Mouse (Mus musculus) stomach, postnatal 0 days (tissue): ENCODE data around the gene Lrwd1. TPM values are rescaled to one million over a fixed set of nuclear protein-coding genes. Genes with fewer than 3 reads are reported as not detected.
A peak's percentile ranks its signal among the peaks of the same experiment; 100 is the strongest.

Experiments used
- ATAC-seq: fragments of 200-750 bp; cut with Nextera tagmentation; 2 replicates; pipeline ENCODE4 v1.8.0; 2017; ENCODE audit not compliant: low FRiP score, low TSS enrichment
- DNase-seq: peaks from one replicate; pipeline ENCODE4 v3.0.0-alpha.2; 2016; ENCODE audit warnings: low spot score
- H3K27ac ChIP-seq: fragments of 300-500 bp; sonication (generic); replicated peaks from 2 replicates; pipeline ENCODE4 v1.5.1; 2014; ENCODE audit warnings: mild to moderate bottlenecking, control low read depth
- H3K27me3 ChIP-seq: fragments of 300-500 bp; sonication (generic); 2 replicates; pipeline ENCODE4 v1.6.1; 2014; ENCODE audit warnings: low read length; ENCODE audit not compliant: control insufficient read depth, insufficient read depth
- H3K36me3 ChIP-seq: fragments of 300-500 bp; sonication (generic); 2 replicates; pipeline ENCODE4 v1.6.1; 2014; ENCODE audit warnings: low read length, mixed read lengths; ENCODE audit not compliant: control insufficient read depth, insufficient read depth
- H3K4me1 ChIP-seq: fragments of 300-500 bp; sonication (generic); replicated peaks from 2 replicates; pipeline ENCODE4 v1.6.1; 2014; ENCODE audit warnings: antibody characterized with exemption; ENCODE audit not compliant: control insufficient read depth, insufficient read depth
- H3K4me2 ChIP-seq: fragments of 300-500 bp; sonication (generic); replicated peaks from 2 replicates; pipeline ENCODE4 v1.6.1; 2014; ENCODE audit warnings: low read depth, mild to moderate bottlenecking, control low read depth, moderate library complexity
- H3K4me3 ChIP-seq: fragments of 300-500 bp; sonication (generic); 2 replicates; pipeline ENCODE4 v1.5.1; 2014; ENCODE audit warnings: low read depth, low read length, control low read depth
- H3K9ac ChIP-seq: fragments of 300-500 bp; sonication (generic); 2 replicates; pipeline ENCODE4 v1.6.1; 2014; ENCODE audit warnings: mild to moderate bottlenecking, low read length, control low read depth, mixed read lengths
- H3K9me3 ChIP-seq: fragments of 300-500 bp; sonication (generic); 2 replicates; pipeline ENCODE4 v1.6.1; 2016; ENCODE audit warnings: low read length; ENCODE audit not compliant: control insufficient read depth
- CTCF ChIP-seq: IDR thresholded peaks from 2 replicates; pipeline ENCODE4 v1.5.1; 2016; ENCODE audit warnings: antibody characterized with exemption, low read depth, mild to moderate bottlenecking, moderate library complexity
- EP300 ChIP-seq: optimal IDR thresholded peaks from 2 replicates; pipeline ENCODE3; 2016; ENCODE audit warnings: antibody characterized with exemption
- WGBS: fragments of 180-500 bp; shearing (Covaris S2); extraction: QIAGEN DNeasy Blood & Tissue Kit; methylation state at CpG from one replicate; pipeline ENCODE4 v1.1.7; 2014; 5-methylcytosine and 5-hydroxymethylcytosine counted together
- polyA plus RNA-seq: library from polyadenylated mRNA; unstranded; fragments of >200 nt; fragmentation: Nextera tagmentation; extraction: Ambion mirVana; gene quantifications from 2 replicates; pipeline ENCODE4 v1.2.1, GENCODE M21; 2015

Gene Lrwd1
- polyA plus RNA-seq, 1 experiment from 2014 or later: 8.5 TPM

- no peak for TF ChIP-seq EP300
- no peak for TF ChIP-seq CTCF
- Histone ChIP-seq H3K4me3 (no peak overlapping the region), H3K9me3 (no peaks in the 10 kb centered on the region), H3K4me1 (no peaks in the 10 kb centered on the region), H3K27me3 (no peaks in the 10 kb centered on the region), H3K4me2 (no peak overlapping the region), H3K36me3 (no peaks in the 10 kb centered on the region), H3K9ac (no peak overlapping the region), H3K27ac (no peak overlapping the region)
- 63% methylated on average over 3 of the region's 3 CpGs for WGBS
- DNase-seq: no peak
- no peak for ATAC-seq
Observed at GRCm38 (mm10) chr5:136109042-136109441, 26.8 kb downstream of the Lrwd1 start.

DNA sequence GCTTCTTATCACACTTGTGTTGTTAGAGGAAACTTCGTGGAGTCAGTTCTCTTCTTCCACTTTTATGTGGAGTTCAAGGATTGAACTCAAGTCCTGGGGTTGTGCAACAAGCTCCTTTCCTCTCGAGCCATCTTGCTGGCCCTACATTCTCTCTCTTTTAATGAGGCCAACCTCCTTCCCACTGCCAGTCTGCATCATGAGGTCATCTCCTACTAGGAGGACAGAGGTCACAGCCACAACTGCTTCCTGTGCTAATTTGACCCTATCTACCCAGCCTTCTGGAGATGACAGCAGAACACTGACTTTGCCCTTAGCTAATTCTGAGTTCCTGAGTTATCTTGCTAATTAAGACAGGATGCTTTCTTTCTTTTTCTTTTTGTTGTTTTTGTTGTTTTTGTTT is 27.4 kb downstream of the Lrwd1 start:
- Histone ChIP-seq H3K9ac (no peak overlapping the region), H3K4me2 (no peak overlapping the region), H3K4me1 (no peaks in the 10 kb centered on the region), H3K4me3 (no peak overlapping the region), H3K9me3 (no peaks in the 10 kb centered on the region), H3K27ac (no peak overlapping the region), H3K27me3 (no peaks in the 10 kb centered on the region), H3K36me3 (no peaks in the 10 kb centered on the region)
- 54% methylated on average over 2 of the region's 2 CpGs for WGBS
- no peak for TF ChIP-seq CTCF
- TF ChIP-seq EP300: no peak
- ATAC-seq: no peak
- DNase-seq: no peak

DNA sequence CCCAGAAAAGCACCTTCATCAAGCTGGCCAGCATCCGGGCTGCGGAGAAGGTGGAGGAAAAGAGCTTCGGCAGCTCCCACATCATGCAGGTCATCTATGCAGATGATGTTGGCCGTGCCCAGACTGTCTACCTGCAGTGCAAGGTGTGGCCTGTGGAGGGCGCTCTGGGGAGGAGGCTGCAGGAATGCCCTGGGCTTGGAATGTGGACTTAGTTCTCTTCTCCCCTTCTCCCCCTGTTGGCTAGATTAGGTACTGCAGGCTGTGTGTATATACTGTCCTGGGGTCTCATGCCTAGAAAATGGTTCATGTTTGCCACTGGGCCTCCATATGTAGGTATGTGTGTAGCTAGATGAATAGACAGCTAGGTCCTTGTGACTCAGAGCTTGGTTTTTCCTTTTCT is 31.4 kb downstream of the Lrwd1 start:
- TF ChIP-seq CTCF (peak; percentile 69), EP300 (no peak)
- Histone ChIP-seq H3K9me3 (no peaks in the 10 kb centered on the region), H3K4me2 (no peak overlapping the region), H3K4me1 (peaks cover 3% of the 10 kb centered on the region; the same call in 1 of the 2 replicates), H3K4me3 (no peak overlapping the region), H3K27me3 (no peaks in the 10 kb centered on the region), H3K9ac (no peak overlapping the region), H3K36me3 (no peaks in the 10 kb centered on the region), H3K27ac (no peak overlapping the region)
- WGBS: 87% methylated on average over 5 of the region's 5 CpGs
- DNase-seq (peak; percentile 40), ATAC-seq (no peak)

DNA sequence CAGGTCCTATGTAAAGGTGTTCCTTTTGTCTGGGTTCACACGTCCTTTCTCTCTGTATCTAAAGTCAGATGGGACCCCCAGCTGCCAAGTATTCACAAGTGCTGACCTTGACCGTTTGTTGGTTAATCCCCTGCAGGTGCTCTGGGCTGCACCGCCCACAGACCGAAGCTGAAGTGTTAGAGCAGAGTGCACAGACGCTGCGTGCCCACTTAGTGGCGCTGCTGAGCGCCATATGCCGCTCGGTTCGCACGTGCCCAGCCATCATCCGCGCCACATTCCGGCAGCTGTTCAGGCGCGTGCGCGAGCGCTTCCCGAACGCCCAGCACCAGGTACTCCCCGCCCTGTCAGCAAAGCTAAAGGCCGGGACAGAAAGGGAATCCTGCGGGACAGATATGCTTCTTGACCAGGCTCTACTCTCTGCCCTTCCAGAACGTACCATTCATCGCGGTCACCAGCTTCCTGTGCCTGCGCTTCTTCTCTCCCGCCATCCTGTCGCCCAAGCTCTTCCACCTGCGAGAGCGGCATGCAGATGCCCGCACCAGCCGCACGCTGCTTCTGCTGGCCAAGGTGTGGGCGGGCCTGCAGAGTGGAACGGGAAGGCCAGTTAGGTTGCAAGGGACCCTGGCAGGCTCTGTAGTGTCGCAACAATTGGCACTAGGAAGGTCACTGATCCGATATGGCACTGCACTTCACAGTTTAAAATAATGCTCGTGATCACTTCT is 33.6 kb downstream of the Lrwd1 start:
- Histone ChIP-seq H3K4me3 (peak overlapping the region; percentile 27), H3K4me1 (peaks cover 3% of the 10 kb centered on the region; the same call in 1 of the 2 replicates), H3K9ac (peak overlapping the region; percentile 35; the same call in 1 of the 2 replicates), H3K36me3 (no peaks in the 10 kb centered on the region), H3K4me2 (peak overlapping the region; percentile 54), H3K27ac (no peak overlapping the region), H3K27me3 (no peaks in the 10 kb centered on the region), H3K9me3 (no peaks in the 10 kb centered on the region)
- peak; percentile 86 for DNase-seq
- peak; percentile 83 for ATAC-seq
- WGBS: 11% methylated on average over 41 of the region's 41 CpGs
- no peak for TF ChIP-seq EP300
- TF ChIP-seq CTCF: peak; percentile 92

DNA sequence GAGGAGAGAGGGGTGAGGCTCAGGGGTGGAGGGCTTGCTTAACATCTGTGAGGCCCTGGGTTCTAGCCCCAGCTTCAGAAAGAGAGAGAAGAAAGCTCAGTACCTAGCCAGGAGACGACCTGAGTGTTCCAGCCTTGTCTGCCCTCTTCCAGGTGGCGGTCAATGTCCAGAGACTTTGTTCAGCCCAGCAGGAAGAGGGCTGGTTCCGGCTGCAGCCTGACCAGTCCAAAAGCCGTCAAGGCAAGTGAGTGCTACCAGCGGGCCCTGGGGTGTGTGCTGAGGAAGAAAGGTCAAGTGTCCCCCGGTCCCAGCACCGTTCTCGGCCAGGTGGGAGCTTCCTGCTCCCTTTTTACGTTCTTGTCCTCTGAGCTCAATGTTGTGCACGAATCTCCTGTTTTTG is 37.3 kb downstream of the Lrwd1 start:
- no peak overlapping the region for H3K27ac ChIP-seq
- no peak overlapping the region for H3K4me2 ChIP-seq
- H3K9me3 ChIP-seq: no peaks in the 10 kb centered on the region
- H3K9ac ChIP-seq: no peak overlapping the region
- H3K36me3 ChIP-seq: no peaks in the 10 kb centered on the region
- peaks cover 3% of the 10 kb centered on the region; the same call in 1 of the 2 replicates for H3K4me1 ChIP-seq
- H3K4me3 ChIP-seq: no peak overlapping the region
- ATAC-seq: no peak
- no peaks in the 10 kb centered on the region for H3K27me3 ChIP-seq
- WGBS: 78% methylated on average over 10 of the region's 10 CpGs
- TF ChIP-seq EP300 (no peak), CTCF (no peak)
- DNase-seq: no peak

DNA sequence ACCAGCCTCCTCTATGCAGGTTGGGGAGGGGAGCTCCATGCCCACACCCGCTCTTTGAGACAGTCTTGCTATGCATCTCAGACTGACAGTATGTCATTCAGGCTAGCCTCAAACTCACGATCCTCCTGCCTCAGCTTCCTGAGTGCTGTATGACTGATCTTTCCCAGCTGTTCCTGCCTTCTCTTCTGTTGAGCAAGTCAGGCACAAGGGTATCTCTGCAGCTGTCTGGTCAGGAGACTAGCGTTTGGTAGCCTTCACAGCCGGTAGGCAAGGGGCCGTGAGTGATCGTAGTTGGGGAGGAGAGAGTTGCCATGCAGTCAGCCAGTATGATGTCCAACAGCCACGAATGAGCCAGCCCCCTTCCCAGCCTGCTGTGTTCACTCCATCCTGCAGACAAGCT is 40.8 kb downstream of the Lrwd1 start:
- WGBS: 72% methylated on average over 7 of the region's 7 CpGs
- ATAC-seq: no peak

More for the DNA sequence above, 40.8 kb downstream of the Lrwd1 start:
- H3K27ac ChIP-seq: no peak overlapping the region
- H3K9me3 ChIP-seq: no peaks in the 10 kb centered on the region
- H3K9ac ChIP-seq: no peak overlapping the region
- no peak for TF ChIP-seq EP300
- TF ChIP-seq CTCF: no peak
- H3K27me3 ChIP-seq: no peaks in the 10 kb centered on the region
- H3K36me3 ChIP-seq: no peaks in the 10 kb centered on the region
- H3K4me2 ChIP-seq: no peak overlapping the region
- H3K4me1 ChIP-seq: no peaks in the 10 kb centered on the region
- no peak overlapping the region for H3K4me3 ChIP-seq
- DNase-seq: no peak
